In genomic region chr9:94768114-94768513, GRCm38 (mm10) we compare ENCODE assay signal across 21 mouse cellular contexts.
A peak's percentile ranks its signal among the peaks of the same experiment; 100 is the strongest.
DNase-seq lines count a peak whose midpoint lies in the region; ATAC-seq and TF ChIP-seq lines count a peak whose summit lies in the region.
"Had no signal": no experiment of that assay in that cellular context is flagged by ENCODE, and none has a peak within 500 bp of the region (broad histone marks: within the 10 kb centered on the region; RNA-seq: fewer than 3 reads in every experiment).

No protein-coding gene starts in this region.

- WGBS in hindbrain, embryonic 11.5 days = 71% methylated on average over 6 of the region's 6 CpGs
- WGBS in hindbrain, embryonic 10.5 days = 78% methylated on average over 6 of the region's 6 CpGs
- whole genome bisulfite sequencing in forebrain, embryonic 14.5 days = under 1% methylated on average over 6 of the region's 6 CpGs
- WGBS in hindbrain, postnatal 0 days = 56% methylated on average over 6 of the region's 6 CpGs
- WGBS in kidney, adult 2 months = 75% methylated on average over 6 of the region's 6 CpGs
- 78% methylated on average over 6 of the region's 6 CpGs for WGBS in kidney, embryonic 15.5 days

- H3K36me3 ChIP-seq in hindbrain, embryonic 11.5 days (ENCODE audit: control insufficient read depth, insufficient read depth, low read length) = no peaks in the 10 kb centered on the region
- no peaks in the 10 kb centered on the region for H3K36me3 ChIP-seq in hindbrain, embryonic 10.5 days
- H3K36me3 ChIP-seq in forebrain, embryonic 14.5 days (ENCODE audit: control insufficient read depth, insufficient read depth, low read length) = no peaks in the 10 kb centered on the region
- no peaks in the 10 kb centered on the region for H3K36me3 ChIP-seq in hindbrain, postnatal 0 days (ENCODE audit: insufficient read depth, low read length)
- no peaks in the 10 kb centered on the region for H3K36me3 ChIP-seq in kidney, adult 2 months (ENCODE audit: control insufficient read depth, insufficient read depth, low read length)
- no peaks in the 10 kb centered on the region for H3K36me3 ChIP-seq in kidney, embryonic 15.5 days
- H3K36me3 ChIP-seq: embryonic facial prominence, embryonic 13.5 days; heart, embryonic 10.5 days; limb, embryonic 15.5 days had no signal

- no peak overlapping the region for H3K4me2 ChIP-seq in hindbrain, embryonic 11.5 days (replicated peaks; ENCODE audit: low read depth, low read length)
- H3K4me2 ChIP-seq in forebrain, embryonic 14.5 days (ENCODE audit: low read length) = no peak overlapping the region
- no peak overlapping the region for H3K4me2 ChIP-seq in hindbrain, postnatal 0 days (ENCODE audit: low read depth, low read length)
- H3K4me2 ChIP-seq in kidney, embryonic 15.5 days = no peak overlapping the region
- H3K4me2 ChIP-seq: embryonic facial prominence, embryonic 13.5 days; limb, embryonic 15.5 days had no signal

- ATAC-seq in hindbrain, embryonic 11.5 days (ENCODE audit: low FRiP score) = peak; percentile 60; the same call in 1 of the 2 replicates
- peak; percentile 91 for ATAC-seq in forebrain, embryonic 14.5 days
- ATAC-seq in hindbrain, postnatal 0 days = peak; percentile 55; the same call in 1 of the 2 replicates
- no peak for ATAC-seq in kidney, embryonic 15.5 days (replicated peaks; ENCODE audit: low FRiP score)
- ATAC-seq: inflammation-experienced regulatory T-cells, adult 6 months; liver, postnatal 0 days had no signal

- no peak overlapping the region for H3K4me3 ChIP-seq in hindbrain, embryonic 11.5 days (ENCODE audit: low read depth, low read length)
- no peak overlapping the region for H3K4me3 ChIP-seq in hindbrain, embryonic 10.5 days
- H3K4me3 ChIP-seq in forebrain, embryonic 14.5 days (ENCODE audit: low read depth, low read length) = no peak overlapping the region
- H3K4me3 ChIP-seq in hindbrain, postnatal 0 days (ENCODE audit: low read length) = no peak overlapping the region
- H3K4me3 ChIP-seq in kidney, adult 2 months (ENCODE audit: insufficient read depth, low read depth, low read length) = no peak overlapping the region
- H3K4me3 ChIP-seq in kidney, embryonic 15.5 days (replicated peaks) = no peak overlapping the region
- H3K4me3 ChIP-seq: embryonic facial prominence, embryonic 13.5 days; heart, embryonic 10.5 days; limb, embryonic 15.5 days had no signal

- no peaks in the 10 kb centered on the region for H3K27me3 ChIP-seq in hindbrain, embryonic 11.5 days (ENCODE audit: control insufficient read depth, insufficient read depth, low read length)
- H3K27me3 ChIP-seq in hindbrain, embryonic 10.5 days (ENCODE audit: insufficient read depth, poor library complexity, severe bottlenecking) = no peaks in the 10 kb centered on the region
- H3K27me3 ChIP-seq in forebrain, embryonic 14.5 days (replicated peaks; ENCODE audit: control insufficient read depth, insufficient read depth, low read length) = no peaks in the 10 kb centered on the region
- no peaks in the 10 kb centered on the region for H3K27me3 ChIP-seq in hindbrain, postnatal 0 days (ENCODE audit: insufficient read depth, low read length)
- no peaks in the 10 kb centered on the region for H3K27me3 ChIP-seq in kidney, adult 2 months (replicated peaks; ENCODE audit: control insufficient read depth, insufficient read depth, low read length)
- H3K27me3 ChIP-seq in kidney, embryonic 15.5 days = no peaks in the 10 kb centered on the region
- H3K27me3 ChIP-seq: CH12.LX; embryonic facial prominence, embryonic 13.5 days; limb, embryonic 15.5 days had no signal

- no peaks in the 10 kb centered on the region for H3K9me3 ChIP-seq in hindbrain, embryonic 11.5 days (ENCODE audit: control insufficient read depth, low read length)
- H3K9me3 ChIP-seq in hindbrain, embryonic 10.5 days = no peaks in the 10 kb centered on the region
- H3K9me3 ChIP-seq in forebrain, embryonic 14.5 days (replicated peaks; ENCODE audit: control insufficient read depth, low read length) = no peaks in the 10 kb centered on the region
- H3K9me3 ChIP-seq in hindbrain, postnatal 0 days (ENCODE audit: low read length) = no peaks in the 10 kb centered on the region
- no peaks in the 10 kb centered on the region for H3K9me3 ChIP-seq in kidney, embryonic 15.5 days (replicated peaks)
- H3K9me3 ChIP-seq: embryonic facial prominence, embryonic 13.5 days; heart, embryonic 10.5 days; limb, embryonic 15.5 days had no signal

- TF ChIP-seq CTCF in hindbrain, postnatal 0 days (IDR thresholded peaks at IDR 0.05; ENCODE audit: low read depth) = no peak
- no peak for TF ChIP-seq CTCF in kidney, adult 2 months (conservative IDR thresholded peaks at IDR 0.05; ENCODE audit: insufficient read depth, insufficient read length, low read depth, low read length)

- no peak for TF ChIP-seq POLR2A in kidney, adult 2 months (IDR thresholded peaks at IDR 0.05; ENCODE audit: low read depth, low read length)

- H3K27ac ChIP-seq in hindbrain, embryonic 11.5 days (ENCODE audit: low read depth, low read length) = no peak overlapping the region
- no peak overlapping the region for H3K27ac ChIP-seq in hindbrain, embryonic 10.5 days
- H3K27ac ChIP-seq in forebrain, embryonic 14.5 days (ENCODE audit: low read depth, low read length) = peak overlapping the region; percentile 54; the same call in 1 of the 2 replicates
- H3K27ac ChIP-seq in hindbrain, postnatal 0 days = no peak overlapping the region
- H3K27ac ChIP-seq in kidney, adult 2 months (ENCODE audit: insufficient read depth, low read depth, low read length) = no peak overlapping the region
- no peak overlapping the region for H3K27ac ChIP-seq in kidney, embryonic 15.5 days
- H3K27ac ChIP-seq: embryonic facial prominence, embryonic 13.5 days; heart, embryonic 10.5 days; limb, embryonic 15.5 days had no signal

- no peak overlapping the region for H3K9ac ChIP-seq in hindbrain, embryonic 11.5 days (ENCODE audit: low read depth, low read length)
- no peak overlapping the region for H3K9ac ChIP-seq in forebrain, embryonic 14.5 days (ENCODE audit: low read length)
- no peak overlapping the region for H3K9ac ChIP-seq in hindbrain, postnatal 0 days (replicated peaks; ENCODE audit: low read length)
- H3K9ac ChIP-seq in kidney, embryonic 15.5 days = no peak overlapping the region
- H3K9ac ChIP-seq: embryonic facial prominence, embryonic 13.5 days; limb, embryonic 15.5 days; liver, postnatal 0 days had no signal

- H3K4me1 ChIP-seq in hindbrain, embryonic 11.5 days (replicated peaks; ENCODE audit: control insufficient read depth, insufficient read depth, low read length) = no peaks in the 10 kb centered on the region
- H3K4me1 ChIP-seq in hindbrain, embryonic 10.5 days (replicated peaks) = no peaks in the 10 kb centered on the region; the same call in 1 of the 2 replicates
- H3K4me1 ChIP-seq in forebrain, embryonic 14.5 days (ENCODE audit: control insufficient read depth, insufficient read depth, low read length) = no peaks in the 10 kb centered on the region
- H3K4me1 ChIP-seq in hindbrain, postnatal 0 days (ENCODE audit: insufficient read depth, low read length) = no peaks in the 10 kb centered on the region
- H3K4me1 ChIP-seq in kidney, adult 2 months (ENCODE audit: control insufficient read depth, insufficient read depth, low read length) = no peaks in the 10 kb centered on the region
- H3K4me1 ChIP-seq in kidney, embryonic 15.5 days = no peaks in the 10 kb centered on the region
- H3K4me1 ChIP-seq: embryonic facial prominence, embryonic 13.5 days; heart, embryonic 10.5 days; limb, embryonic 15.5 days had no signal

- peak; percentile 10 for DNase-seq in hindbrain, embryonic 11.5 days (ENCODE audit: low spot score)
- DNase-seq in hindbrain, embryonic 10.5 days (ENCODE audit: low spot score) = no peak
- peak; percentile 88 for DNase-seq in forebrain, embryonic 14.5 days (ENCODE audit: low spot score)
- DNase-seq in hindbrain, postnatal 0 days (ENCODE audit: low spot score) = peak; percentile 42
- DNase-seq in retina, embryonic 14.5 days (ENCODE audit: low spot score) = peak; percentile 72
- DNase-seq in gastrocnemius, postnatal 4 days (ENCODE audit: low spot score in 2 of 2) = no peak
- no peak for DNase-seq in kidney, adult 2 months
- DNase-seq: adrenal gland, adult 8-10 months; cerebellum, adult 11-12 months; cerebellum, postnatal 36 days; heart, postnatal 10 days; kidney, adult 9 months; kidney, postnatal 4 days; liver, postnatal 0 days; lung, postnatal 14 days had no signal

Comparison
In these comparisons a context has a peak if more than half of its experiments do, and no peak if none do; other contexts are left out.
1. DNase-seq: peak in hindbrain, embryonic 11.5 days (single experiment), forebrain, embryonic 14.5 days (single experiment), hindbrain, postnatal 0 days (single experiment) and retina, embryonic 14.5 days (single experiment); none in hindbrain, embryonic 10.5 days (single experiment), gastrocnemius, postnatal 4 days (0 of 2) and kidney, adult 2 months (single experiment).